Mouse (Mus musculus): Measurements from ENCODE around the gene Mcrs1.
"Not testable (repeated sequence)": the region's sequence is repeated elsewhere in the genome, so short reads cannot be mapped to it uniquely, and the experiment has no call there.

Gene Mcrs1

GRCm38 (mm10) chr15:99251626-99252380 is at the start of gene Mcrs1:
Gene Mcrs1, minus strand, starts transcription at chr15:99251961.
- peak; percentile 99 for DNase-seq (ENCODE audit: low read depth, low spot score)

GRCm38 (mm10) chr15:99296213-99296612 is 44.5 kb upstream of the Mcrs1 start:
- peak; percentile 37 for DNase-seq (ENCODE audit: low read depth, low spot score)

GRCm38 (mm10) chr15:99295484-99295981 is 43.8 kb upstream of the Mcrs1 start, which contains the start of gene Fam186b:
Gene Fam186b, minus strand, starts transcription at chr15:99295888.
- peak; percentile 43 for DNase-seq (ENCODE audit: low read depth, low spot score)

- peak; percentile 86 for DNase-seq (ENCODE audit: low read depth, low spot score)
Observed at GRCm38 (mm10) chr15:99294813-99295374, 43.1 kb upstream of the Mcrs1 start, which contains the start of gene Prpf40b. Gene Prpf40b, plus strand, starts transcription at chr15:99295087.

- no peak for DNase-seq (ENCODE audit: low read depth, low spot score)
Observed at GRCm38 (mm10) chr15:99294287-99294686, 42.5 kb upstream of the Mcrs1 start.

GRCm38 (mm10) chr15:99290586-99290985 is 38.8 kb upstream of the Mcrs1 start:
- DNase-seq (ENCODE audit: low read depth, low spot score) = no peak

- peak; percentile 40 for DNase-seq (ENCODE audit: low read depth, low spot score)
Observed at GRCm38 (mm10) chr15:99285189-99285535, 33.4 kb upstream of the Mcrs1 start.

GRCm38 (mm10) chr15:99284527-99285188 is 32.9 kb upstream of the Mcrs1 start:
- DNase-seq (ENCODE audit: low read depth, low spot score) = peak; percentile 49

GRCm38 (mm10) chr15:99283456-99283855 is 31.7 kb upstream of the Mcrs1 start:
- DNase-seq (ENCODE audit: low read depth, low spot score) = peak; percentile 64

GRCm38 (mm10) chr15:99278271-99278670 is 26.5 kb upstream of the Mcrs1 start:
- DNase-seq (ENCODE audit: low read depth, low spot score) = no peak

GRCm38 (mm10) chr15:99276095-99276494 is 24.3 kb upstream of the Mcrs1 start:
- no peak for DNase-seq (ENCODE audit: low read depth, low spot score)

- peak; percentile 94 for DNase-seq (ENCODE audit: low read depth, low spot score)
Observed at GRCm38 (mm10) chr15:99265679-99266078, 13.9 kb upstream of the Mcrs1 start.

- DNase-seq (ENCODE audit: low read depth, low spot score) = peak; percentile 71
Observed at GRCm38 (mm10) chr15:99264363-99264762, 12.6 kb upstream of the Mcrs1 start.

GRCm38 (mm10) chr15:99262702-99263101 is 10.9 kb upstream of the Mcrs1 start:
- no peak for DNase-seq (ENCODE audit: low read depth, low spot score)

GRCm38 (mm10) chr15:99259730-99260252 is 8.0 kb upstream of the Mcrs1 start:
- DNase-seq (ENCODE audit: low read depth, low spot score) = peak; percentile 93

GRCm38 (mm10) chr15:99259167-99259729 is 7.5 kb upstream of the Mcrs1 start:
- DNase-seq (ENCODE audit: low read depth, low spot score) = no peak

- DNase-seq (ENCODE audit: low read depth, low spot score) = no peak
Observed at GRCm38 (mm10) chr15:99255241-99255749, 3.5 kb upstream of the Mcrs1 start.

GRCm38 (mm10) chr15:99254477-99255005 is 2.8 kb upstream of the Mcrs1 start:
- DNase-seq (ENCODE audit: low read depth, low spot score) = peak; percentile 50

- DNase-seq (ENCODE audit: low read depth, low spot score) = no peak
Observed at GRCm38 (mm10) chr15:99253772-99254171, 2.0 kb upstream of the Mcrs1 start.

GRCm38 (mm10) chr15:99253175-99253479 is 1.4 kb upstream of the Mcrs1 start:
- DNase-seq (ENCODE audit: low read depth, low spot score) = not testable (repeated sequence)

GRCm38 (mm10) chr15:99252381-99253174 is 817 bp upstream of the Mcrs1 start:
- DNase-seq (ENCODE audit: low read depth, low spot score) = no peak

Data from ES-CJ7 (cell line).